Mouse (Mus musculus) CH12.LX (cell line): ENCODE measurements around the gene Ccdc65.

Source experiments
- CHD2 ChIP-seq: IDR thresholded peaks from 2 replicates; pipeline ENCODE4 v1.6.1; 2011; ENCODE audit warnings: low read length, improper control_type of control experiment
- CTCF ChIP-seq, 2 experiments: IDR thresholded peaks in 1 of 2; conservative IDR thresholded peaks in 1 of 2; 2 replicates each; pipeline ENCODE4 v1.5.1; 2011 to 2012; ENCODE audit warnings: low read depth in 2 of 2, low read length in 2 of 2, improper control_type of control experiment in 1 of 2, inconsistent platforms in 1 of 2, mild to moderate bottlenecking in 1 of 2, moderate library complexity in 1 of 2
- EP300 ChIP-seq: IDR thresholded peaks from 2 replicates; pipeline ENCODE4 v1.6.1; 2011; ENCODE audit warnings: low read length, improper control_type of control experiment
- KAT2A ChIP-seq: IDR thresholded peaks from 2 replicates; pipeline ENCODE4 v1.6.1; 2012; ENCODE audit warnings: low read length, improper control_type of control experiment, inconsistent platforms; ENCODE audit not compliant: insufficient replicate concordance
- MAZ ChIP-seq: IDR thresholded peaks from 2 replicates; pipeline ENCODE4 v1.6.1; 2012; ENCODE audit warnings: low read depth, mild to moderate bottlenecking, inconsistent platforms, low read length, improper control_type of control experiment, moderate library complexity
- NELFE ChIP-seq: IDR thresholded peaks from 2 replicates; pipeline ENCODE4 v1.6.1; 2011; ENCODE audit warnings: low read depth, low read length, improper control_type of control experiment
- POLR2A ChIP-seq: IDR thresholded peaks from 2 replicates; pipeline ENCODE4 v1.6.1; 2011; ENCODE audit warnings: low read depth, mild to moderate bottlenecking, improper control_type of control experiment, low read length
- RAD21 ChIP-seq: IDR thresholded peaks from 2 replicates; pipeline ENCODE4 v1.6.1; 2011; ENCODE audit warnings: low read depth, mild to moderate bottlenecking, low read length, improper control_type of control experiment, moderate library complexity
- TCF12 ChIP-seq: IDR thresholded peaks from 2 replicates; pipeline ENCODE4 v1.6.1; 2014; ENCODE audit warnings: low read depth, mild to moderate bottlenecking, inconsistent platforms, low read length, improper control_type of control experiment
- USF1 ChIP-seq: IDR thresholded peaks from 2 replicates; pipeline ENCODE4 v1.6.1; 2014; ENCODE audit warnings: low read depth, mild to moderate bottlenecking, inconsistent platforms, low read length, improper control_type of control experiment
- ZC3H11A ChIP-seq: IDR thresholded peaks from 2 replicates; pipeline ENCODE4 v1.6.1; 2012; ENCODE audit warnings: low read depth, mild to moderate bottlenecking, inconsistent platforms, low read length, improper control_type of control experiment
- ZNF384 ChIP-seq: IDR thresholded peaks from 2 replicates; pipeline ENCODE4 v1.6.1; 2012; ENCODE audit warnings: low read depth, low read length, improper control_type of control experiment, inconsistent platforms

DNA sequence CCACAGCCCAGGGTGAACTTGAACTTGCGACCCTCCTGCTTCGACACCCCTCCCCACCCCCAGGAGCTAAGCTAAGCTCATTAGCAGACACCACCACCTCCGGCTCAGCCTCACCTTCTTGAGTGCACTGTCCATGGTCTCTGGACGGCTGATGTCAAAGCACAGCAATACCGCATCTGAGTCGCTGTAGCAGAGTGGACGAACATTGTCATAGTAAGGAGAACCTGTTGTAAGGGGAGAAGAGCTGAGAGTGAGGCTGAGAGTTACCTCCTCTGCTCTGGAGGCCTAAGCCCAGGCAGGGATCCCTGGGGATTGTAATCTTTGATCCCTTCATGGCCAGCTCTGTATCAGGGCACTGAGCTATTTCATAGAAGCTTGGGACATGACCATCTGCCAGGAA, 34.3 kb upstream of the Ccdc65 start:
- TF ChIP-seq POLR2A (no peak), ZNF384 (no peak), RAD21 (no peak), CTCF (conservative IDR thresholded peaks at IDR 0.05 in 1 of 2, IDR thresholded peaks at IDR 0.05 in 1 of 2; ENCODE audit: low read depth in 2 of 2, low read length in 2 of 2) (no peak), EP300 (no peak), ZC3H11A (no peak), CHD2 (no peak), KAT2A (no peak), TCF12 (no peak), USF1 (no peak), MAZ (no peak), NELFE (no peak)
